ENCODE assay signal across 21 mouse cellular contexts in the genomic region with DNA sequence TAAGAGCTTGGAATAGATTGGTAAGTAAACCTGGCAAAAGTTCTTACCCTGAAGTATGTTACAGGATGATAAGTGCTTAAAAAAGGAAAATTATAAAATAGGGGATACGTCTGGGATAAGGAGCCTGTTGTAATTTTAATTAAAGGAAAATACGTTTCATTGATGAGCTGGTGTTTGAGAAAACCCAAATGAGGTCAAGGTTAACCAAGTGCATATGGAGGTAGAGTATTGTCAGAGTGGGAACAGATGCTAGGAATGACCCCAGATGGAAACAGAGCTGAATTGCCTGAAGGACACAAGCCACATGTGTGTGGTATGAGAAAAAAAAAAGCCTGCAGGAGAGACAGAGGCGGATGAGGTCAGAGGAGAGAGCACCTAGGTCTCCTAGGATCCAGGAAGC.
DNase-seq lines count a peak whose midpoint lies in the region; ATAC-seq and TF ChIP-seq lines count a peak whose summit lies in the region.
"Had no signal": no experiment of that assay in that cellular context is flagged by ENCODE, and none has a peak within 500 bp of the region (broad histone marks: within the 10 kb centered on the region; RNA-seq: fewer than 3 reads in every experiment).

No protein-coding gene starts in this region.

- H3K27me3 ChIP-seq in embryonic facial prominence, embryonic 10.5 days (replicated peaks; ENCODE audit: low read depth, poor library complexity, severe bottlenecking), result no peaks in the 10 kb centered on the region
- H3K27me3 ChIP-seq in stomach, postnatal 0 days (ENCODE audit: control insufficient read depth, insufficient read depth, low read length), result no peaks in the 10 kb centered on the region
- H3K27me3 ChIP-seq: forebrain, embryonic 13.5 days; hindbrain, embryonic 12.5 days; hindbrain, embryonic 15.5 days; intestine, embryonic 15.5 days had no signal

- TF ChIP-seq CTCF in stomach, postnatal 0 days (IDR thresholded peaks at IDR 0.05; ENCODE audit: low read depth), result no peak

- no peaks in the 10 kb centered on the region for H3K9me3 ChIP-seq in embryonic facial prominence, embryonic 10.5 days
- H3K9me3 ChIP-seq in stomach, postnatal 0 days (ENCODE audit: control insufficient read depth, low read length), result no peaks in the 10 kb centered on the region
- H3K9me3 ChIP-seq: forebrain, embryonic 10.5 days; forebrain, embryonic 13.5 days; hindbrain, embryonic 12.5 days; hindbrain, embryonic 15.5 days; intestine, embryonic 15.5 days had no signal

- H3K4me3 ChIP-seq in embryonic facial prominence, embryonic 10.5 days, result no peak overlapping the region
- H3K4me3 ChIP-seq in stomach, postnatal 0 days (ENCODE audit: low read depth, low read length), result no peak overlapping the region
- H3K4me3 ChIP-seq: forebrain, embryonic 10.5 days; forebrain, embryonic 13.5 days; gastrocnemius, adult 2 months; hindbrain, embryonic 12.5 days; hindbrain, embryonic 15.5 days; intestine, embryonic 15.5 days had no signal

- no peak overlapping the region for H3K9ac ChIP-seq in stomach, postnatal 0 days (ENCODE audit: low read length)
- H3K9ac ChIP-seq: forebrain, embryonic 13.5 days; hindbrain, embryonic 12.5 days; hindbrain, embryonic 15.5 days; intestine, embryonic 15.5 days had no signal

- peaks cover 10% of the 10 kb centered on the region; the same call in 1 of the 2 replicates for H3K4me1 ChIP-seq in embryonic facial prominence, embryonic 10.5 days
- no peaks in the 10 kb centered on the region for H3K4me1 ChIP-seq in stomach, postnatal 0 days (replicated peaks; ENCODE audit: control insufficient read depth, insufficient read depth)
- H3K4me1 ChIP-seq: forebrain, embryonic 10.5 days; forebrain, embryonic 13.5 days; hindbrain, embryonic 12.5 days; hindbrain, embryonic 15.5 days; intestine, embryonic 15.5 days had no signal

- DNase-seq in embryo, embryonic 10.5 days (ENCODE audit: low spot score), result peak; percentile 58
- peak; percentile 43 for DNase-seq in embryonic facial prominence, embryonic 10.5 days (ENCODE audit: low spot score)
- DNase-seq in hindlimb bud, embryonic 11.5 days (ENCODE audit: extremely low spot score, low read depth, low spot score), result peak; percentile 58
- no peak for DNase-seq in thymus, postnatal 10 days (ENCODE audit: low spot score in 2 of 2)
- no peak for DNase-seq in stomach, postnatal 0 days (ENCODE audit: low spot score)
- DNase-seq in kidney, postnatal 14 days, result no peak
- DNase-seq: adrenal gland, adult 8-10 months; adrenal gland, postnatal 25 days; cerebellum, adult 11-12 months; cerebellum, adult 8-10 months; cerebellum, postnatal 10 days; gastrocnemius, adult 2 months; gastrocnemius, postnatal 14 days had no signal

- H3K4me2 ChIP-seq in stomach, postnatal 0 days (replicated peaks; ENCODE audit: low read depth), result no peak overlapping the region
- H3K4me2 ChIP-seq: forebrain, embryonic 13.5 days; heart, embryonic 11.5 days; hindbrain, embryonic 12.5 days; hindbrain, embryonic 15.5 days; intestine, embryonic 15.5 days had no signal

- no peak for TF ChIP-seq EP300 in stomach, postnatal 0 days (optimal IDR thresholded peaks at IDR 0.05)

- ATAC-seq in stomach, postnatal 0 days (ENCODE audit: low FRiP score, low TSS enrichment), result no peak
- ATAC-seq: activated CD4-positive, CD25-positive, alpha-beta regulatory T cell, adult 4 months; forebrain, embryonic 13.5 days; forebrain, embryonic 16.5 days; intestine, embryonic 15.5 days had no signal

- peak overlapping the region; percentile 19; the same call in 1 of the 2 replicates for H3K27ac ChIP-seq in embryonic facial prominence, embryonic 10.5 days (replicated peaks)
- H3K27ac ChIP-seq in stomach, postnatal 0 days (replicated peaks), result no peak overlapping the region
- H3K27ac ChIP-seq: forebrain, embryonic 10.5 days; forebrain, embryonic 13.5 days; gastrocnemius, adult 2 months; hindbrain, embryonic 12.5 days; hindbrain, embryonic 15.5 days; intestine, embryonic 15.5 days had no signal

- no peaks in the 10 kb centered on the region for H3K36me3 ChIP-seq in embryonic facial prominence, embryonic 10.5 days (replicated peaks)
- H3K36me3 ChIP-seq in stomach, postnatal 0 days (ENCODE audit: control insufficient read depth, insufficient read depth, low read length), result no peaks in the 10 kb centered on the region
- H3K36me3 ChIP-seq: forebrain, embryonic 10.5 days; hindbrain, embryonic 12.5 days; hindbrain, embryonic 15.5 days; intestine, embryonic 15.5 days had no signal

- 34% methylated on average over 3 of the region's 3 CpGs for WGBS in embryonic facial prominence, embryonic 10.5 days
- WGBS in stomach, postnatal 0 days, result 85% methylated on average over 3 of the region's 3 CpGs

Comparison
In these comparisons a context has a peak if more than half of its experiments do, and no peak if none do; other contexts are left out.
1. DNase-seq: peak in embryo, embryonic 10.5 days (single experiment), embryonic facial prominence, embryonic 10.5 days (single experiment) and hindlimb bud, embryonic 11.5 days (single experiment); none in thymus, postnatal 10 days (0 of 2), stomach, postnatal 0 days (single experiment) and kidney, postnatal 14 days (single experiment).